Mouse (Mus musculus) kidney, postnatal 0 days (tissue): ENCODE measurements around the gene Gm17078. TPM values are rescaled to one million over a fixed set of nuclear protein-coding genes. Genes with fewer than 3 reads are reported as not detected.
"Not testable (repeated sequence)": the region's sequence is repeated elsewhere in the genome, so short reads cannot be mapped to it uniquely, and the experiment has no call there.

ENCODE experiments used
- ATAC-seq: fragments of 200-750 bp; cut with Nextera tagmentation; replicated peaks from 2 replicates; pipeline ENCODE4 v1.8.0; 2017; ENCODE audit warnings: low read depth, moderate number of reproducible peaks, moderate TSS enrichment, moderate library complexity; ENCODE audit not compliant: low FRiP score
- DNase-seq: peaks from one replicate; pipeline ENCODE4 v3.0.0-alpha.2; 2016; ENCODE audit warnings: low spot score
- H3K27ac ChIP-seq: fragments of 300-500 bp; sonication (generic); 2 replicates; pipeline ENCODE4 v1.5.1; 2014; ENCODE audit warnings: mild to moderate bottlenecking
- H3K27me3 ChIP-seq: fragments of 300-500 bp; sonication (generic); 2 replicates; pipeline ENCODE4 v1.6.1; 2014; ENCODE audit warnings: low read length, mixed read lengths; ENCODE audit not compliant: insufficient read depth
- H3K36me3 ChIP-seq: fragments of 300-500 bp; sonication (generic); 2 replicates; pipeline ENCODE4 v1.6.1; 2014; ENCODE audit warnings: low read length, mixed read lengths; ENCODE audit not compliant: insufficient read depth
- H3K4me1 ChIP-seq: fragments of 300-500 bp; sonication (generic); replicated peaks from 2 replicates; pipeline ENCODE4 v1.6.1; 2014; ENCODE audit warnings: antibody characterized with exemption, low read length, mixed read lengths; ENCODE audit not compliant: insufficient read depth
- H3K4me2 ChIP-seq: fragments of 300-500 bp; sonication (generic); 2 replicates; pipeline ENCODE4 v1.6.1; 2014; ENCODE audit warnings: mild to moderate bottlenecking, low read length, moderate library complexity, mixed read lengths
- H3K4me3 ChIP-seq: fragments of 300-500 bp; sonication (generic); replicated peaks from 2 replicates; pipeline ENCODE4 v1.5.1; 2014; ENCODE audit warnings: low read depth, low read length
- H3K9ac ChIP-seq: fragments of 300-500 bp; sonication (generic); 2 replicates; pipeline ENCODE4 v1.6.1; 2014; ENCODE audit warnings: low read depth, low read length
- H3K9me3 ChIP-seq: fragments of 300-500 bp; sonication (generic); replicated peaks from 2 replicates; pipeline ENCODE4 v1.6.1; 2016; ENCODE audit warnings: low read length, inconsistent platforms, mixed read lengths
- CTCF ChIP-seq: IDR thresholded peaks from 2 replicates; pipeline ENCODE4 v1.5.1; 2016; ENCODE audit warnings: antibody characterized with exemption, low read depth, mild to moderate bottlenecking, moderate library complexity
- WGBS: fragments of 180-500 bp; shearing (Covaris S2); extraction: QIAGEN DNeasy Blood & Tissue Kit; methylation state at CpG from one replicate; pipeline ENCODE4 v1.1.7; 2014; 5-methylcytosine and 5-hydroxymethylcytosine counted together
- polyA plus RNA-seq: library from polyadenylated mRNA; unstranded; fragments of >200 nt; fragmentation: Nextera tagmentation; extraction: Ambion mirVana; gene quantifications from 2 replicates; pipeline ENCODE4 v1.2.1, GENCODE M21; 2015

The Gm17078 gene
- not detected in 2 replicates for polyA plus RNA-seq

DNA sequence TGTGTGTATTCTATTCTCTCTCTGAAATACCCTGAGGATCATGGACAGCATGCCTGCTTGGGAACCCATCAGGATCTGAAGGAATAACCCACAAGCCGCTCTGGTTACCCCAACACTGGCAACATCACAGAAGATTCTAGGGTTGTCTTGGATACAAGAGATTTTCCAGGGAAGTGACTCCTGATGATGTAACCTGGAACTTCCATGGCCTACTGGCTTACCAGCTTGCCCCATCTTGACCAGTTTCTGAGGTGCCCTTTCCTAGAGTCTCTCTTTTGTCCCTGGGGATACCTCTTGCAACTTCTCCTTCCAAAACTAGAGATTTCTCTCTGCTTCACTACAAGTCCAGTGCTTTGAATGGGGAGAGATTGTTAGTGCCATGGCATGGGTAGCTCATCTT, at the start of gene Gm17078:
Gene Gm17078, minus strand, starts transcription at position 101 of the 400 bp plus-strand sequence.
- Histone ChIP-seq H3K9ac (no peak within 1 kb of the TSS), H3K27ac (no peak within 1 kb of the TSS), H3K4me3 (no peak within 1 kb of the TSS), H3K27me3 (no peaks in the 10 kb centered on the region), H3K4me1 (no peaks in the 10 kb centered on the region), H3K36me3 (no peaks in the 10 kb centered on the region), H3K4me2 (no peak within 1 kb of the TSS), H3K9me3 (no peaks in the 10 kb centered on the region)
- TF ChIP-seq CTCF = no peak
- ATAC-seq (no peak), DNase-seq (no peak)
- WGBS = 72% methylated on average over 1 of the region's 1 CpGs

DNA sequence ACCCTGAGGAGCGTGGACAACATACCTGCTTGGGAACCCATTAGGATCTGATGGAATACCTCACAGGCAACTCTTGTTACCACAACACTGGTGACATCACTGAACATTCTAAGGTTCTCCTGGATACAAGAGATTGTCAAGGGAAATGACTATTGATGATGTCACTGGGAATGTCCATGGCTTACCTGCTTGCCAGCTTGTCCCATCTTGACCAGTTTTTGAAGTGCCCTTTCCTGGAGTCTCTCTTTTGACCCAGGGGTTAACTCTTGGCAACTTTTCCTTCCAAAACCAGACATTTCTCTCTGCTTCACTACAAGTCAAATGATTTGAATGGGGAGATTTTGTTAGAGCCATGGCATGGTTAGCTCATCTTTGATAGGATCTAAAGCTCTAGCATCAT, 24.5 kb upstream of the Gm17078 start, which contains the start of gene Gm4181:
Gene Gm4181, minus strand, starts transcription at position 101 of the 400 bp plus-strand sequence.
- H3K4me1 ChIP-seq, H3K4me2 ChIP-seq, H3K9me3 ChIP-seq, DNase-seq, H3K27me3 ChIP-seq, ATAC-seq, H3K9ac ChIP-seq, H3K36me3 ChIP-seq, H3K27ac ChIP-seq, H3K4me3 ChIP-seq: not testable (repeated sequence)
- 67% methylated on average over 1 of the region's 1 CpGs for WGBS

DNA sequence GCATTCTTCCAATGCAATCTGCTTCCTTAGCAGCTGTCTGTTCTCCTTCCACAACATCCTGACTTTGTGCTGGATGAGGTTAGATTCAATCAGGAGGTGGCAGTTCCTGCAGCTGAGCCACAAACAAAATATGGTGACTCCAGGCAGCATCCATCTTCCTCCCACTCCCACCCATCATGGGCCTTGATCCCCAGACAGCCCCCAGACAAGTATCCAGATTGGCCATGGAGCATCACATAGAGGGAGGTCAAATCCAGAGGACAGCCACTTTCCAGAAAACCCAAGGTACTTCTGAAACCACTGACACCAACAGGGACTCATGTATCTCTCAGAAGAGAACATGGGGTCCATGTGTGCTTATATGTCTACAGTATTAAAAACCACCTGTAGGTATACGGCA, 21.3 kb upstream of the Gm17078 start:
- H3K27me3 ChIP-seq, H3K27ac ChIP-seq, H3K4me1 ChIP-seq, H3K9me3 ChIP-seq, H3K4me2 ChIP-seq, ATAC-seq, H3K36me3 ChIP-seq, H3K9ac ChIP-seq, DNase-seq, H3K4me3 ChIP-seq: not testable (repeated sequence)
- WGBS = 100% methylated on average over 1 of the region's 1 CpGs

DNA sequence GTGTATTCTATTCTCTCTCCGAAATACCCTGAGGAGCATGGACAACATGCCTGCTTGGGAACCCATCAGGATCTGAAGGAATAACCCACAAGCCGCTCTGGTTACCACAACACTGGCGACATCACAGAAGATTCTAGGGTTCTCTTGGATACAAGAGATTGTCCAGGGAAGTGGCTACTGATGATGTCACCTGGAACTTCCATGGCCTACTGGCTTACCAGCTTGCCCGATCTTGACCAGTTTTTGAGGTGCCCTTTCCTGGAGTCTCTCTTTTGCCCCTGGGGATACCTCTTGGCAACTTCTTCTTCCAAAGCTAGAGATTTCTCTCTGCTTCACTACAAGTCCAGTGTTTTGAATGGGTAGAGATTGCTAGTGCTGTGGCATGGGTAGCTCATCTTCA, 19.1 kb downstream of the Gm17078 start, which contains the start of gene Gm17174:
Gene Gm17174, minus strand, starts transcription at position 101 of the 400 bp plus-strand sequence.
- not testable (repeated sequence) for DNase-seq, H3K9me3 ChIP-seq, H3K36me3 ChIP-seq, ATAC-seq, H3K4me3 ChIP-seq, H3K27me3 ChIP-seq, H3K4me2 ChIP-seq, H3K4me1 ChIP-seq, H3K27ac ChIP-seq, H3K9ac ChIP-seq
- WGBS = 86% methylated on average over 4 of the region's 4 CpGs

DNA sequence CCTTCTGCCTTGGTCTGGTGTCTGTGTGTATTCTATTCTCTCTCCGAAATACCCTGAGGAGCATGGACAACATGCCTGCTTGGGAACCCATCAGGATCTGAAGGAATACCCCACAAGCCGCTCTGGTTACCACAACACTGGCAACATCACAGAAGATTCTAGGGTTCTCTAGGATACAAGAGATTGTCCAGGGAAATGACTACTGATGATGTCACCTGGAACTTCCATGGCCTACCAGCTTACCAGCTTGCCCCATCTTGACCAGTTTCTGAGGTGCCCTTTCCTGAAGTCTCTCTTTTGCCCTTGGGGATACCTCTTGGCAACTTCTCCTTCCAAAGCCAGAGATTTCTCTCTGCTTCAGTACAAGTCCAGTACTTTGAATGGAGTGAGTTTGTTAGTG, 37.1 kb downstream of the Gm17078 start, which contains the start of gene Gm17175:
Gene Gm17175, minus strand, starts transcription at position 101 of the 400 bp plus-strand sequence.
- 93% methylated on average over 2 of the region's 2 CpGs for WGBS
- H3K9ac ChIP-seq, H3K27ac ChIP-seq, ATAC-seq, H3K4me2 ChIP-seq, H3K36me3 ChIP-seq, H3K9me3 ChIP-seq, H3K4me1 ChIP-seq, DNase-seq, H3K4me3 ChIP-seq, H3K27me3 ChIP-seq: not testable (repeated sequence)

Other genes with a start within 250 kb of the Gm17078 start
- gene Gm7247, start 249.6 kb downstream of the Gm17078 start, polyA plus RNA-seq = not detected in 2 replicates
- not detected in 2 replicates for gene Vmn2r88, start 200.5 kb downstream of the Gm17078 start, polyA plus RNA-seq
- not detected in 2 replicates for gene Vmn2r89, start 159.5 kb downstream of the Gm17078 start, polyA plus RNA-seq
- gene Gm5622, start 58.5 kb downstream of the Gm17078 start, polyA plus RNA-seq = not detected in 2 replicates
- not detected in 2 replicates for gene Gm17175, start 37.2 kb downstream of the Gm17078 start, polyA plus RNA-seq
- gene Gm17174, start 19.2 kb downstream of the Gm17078 start, polyA plus RNA-seq = not detected in 2 replicates
- gene Gm4181, start 24.4 kb upstream of the Gm17078 start, polyA plus RNA-seq = not detected in 2 replicates
- not detected in 2 replicates for gene Gm17079, start 84.2 kb upstream of the Gm17078 start, polyA plus RNA-seq
- not detected in 2 replicates for gene Gm5800, start 105.9 kb upstream of the Gm17078 start, polyA plus RNA-seq
- gene Ang4, start 162.3 kb upstream of the Gm17078 start, polyA plus RNA-seq = 0.28 and 0.33 TPM in 2 replicates
- not detected in 2 replicates for gene AY358078, start 188.7 kb upstream of the Gm17078 start, polyA plus RNA-seq
- gene Ear6, start 242.4 kb upstream of the Gm17078 start, polyA plus RNA-seq = not detected in 2 replicates